Mouse (Mus musculus): ENCODE results near the gene Ptprk. TPM values are rescaled to one million over a fixed set of nuclear protein-coding genes. Genes with fewer than 3 reads are reported as not detected.

The Ptprk gene
- polyA plus RNA-seq, 1 experiment, result 17.7 TPM

- Histone ChIP-seq H3K4me3 (replicated peaks; ENCODE audit: insufficient read depth, low read depth, low read length) (no peak overlapping the region), H3K4me1 (ENCODE audit: control insufficient read depth, insufficient read depth, low read length) (no peaks in the 10 kb centered on the region), H3K27ac (ENCODE audit: insufficient read depth, low read length) (no peak overlapping the region), H3K27me3 (ENCODE audit: control insufficient read depth, insufficient read depth, low read length) (no peaks in the 10 kb centered on the region)
- TF ChIP-seq POLR2A (IDR thresholded peaks at IDR 0.05; ENCODE audit: borderline replicate concordance, insufficient read depth, low read length), result no peak
- TF ChIP-seq CTCF (IDR thresholded peaks at IDR 0.05; ENCODE audit: borderline replicate concordance, insufficient read depth, low read depth, low read length), result no peak
- DNase-seq, result no peak
- 89% methylated on average over 2 of the region's 2 CpGs for WGBS
These were observed 295.2 kb downstream of the Ptprk start for GRCm38 (mm10) chr10:28369808-28370207.

GRCm38 (mm10) chr10:28374874-28375273, 300.3 kb downstream of the Ptprk start:
- Histone ChIP-seq H3K27me3 (ENCODE audit: control insufficient read depth, insufficient read depth, low read length) (no peaks in the 10 kb centered on the region), H3K4me1 (ENCODE audit: control insufficient read depth, insufficient read depth, low read length) (no peaks in the 10 kb centered on the region), H3K27ac (ENCODE audit: insufficient read depth, low read length) (no peak overlapping the region), H3K4me3 (replicated peaks; ENCODE audit: insufficient read depth, low read depth, low read length) (no peak overlapping the region)
- DNase-seq, result no peak
- 94% methylated on average over 1 of the region's 1 CpGs for WGBS
- TF ChIP-seq POLR2A (IDR thresholded peaks at IDR 0.05; ENCODE audit: borderline replicate concordance, insufficient read depth, low read length) (no peak), CTCF (IDR thresholded peaks at IDR 0.05; ENCODE audit: borderline replicate concordance, insufficient read depth, low read depth, low read length) (no peak)

GRCm38 (mm10) chr10:28379752-28380488, 305.3 kb downstream of the Ptprk start:
- Histone ChIP-seq H3K4me3 (replicated peaks; ENCODE audit: insufficient read depth, low read depth, low read length) (no peak overlapping the region), H3K27ac (ENCODE audit: insufficient read depth, low read length) (no peak overlapping the region), H3K27me3 (ENCODE audit: control insufficient read depth, insufficient read depth, low read length) (no peaks in the 10 kb centered on the region), H3K4me1 (ENCODE audit: control insufficient read depth, insufficient read depth, low read length) (no peaks in the 10 kb centered on the region)
- WGBS, result 81% methylated on average over 7 of the region's 7 CpGs
- DNase-seq, result no peak
- TF ChIP-seq POLR2A (IDR thresholded peaks at IDR 0.05; ENCODE audit: borderline replicate concordance, insufficient read depth, low read length) (no peak), CTCF (IDR thresholded peaks at IDR 0.05; ENCODE audit: borderline replicate concordance, insufficient read depth, low read depth, low read length) (no peak)

GRCm38 (mm10) chr10:28387563-28388222, 313.1 kb downstream of the Ptprk start:
- Histone ChIP-seq H3K4me1 (ENCODE audit: control insufficient read depth, insufficient read depth, low read length) (no peaks in the 10 kb centered on the region), H3K27me3 (ENCODE audit: control insufficient read depth, insufficient read depth, low read length) (no peaks in the 10 kb centered on the region), H3K4me3 (replicated peaks; ENCODE audit: insufficient read depth, low read depth, low read length) (no peak overlapping the region), H3K27ac (ENCODE audit: insufficient read depth, low read length) (no peak overlapping the region)
- WGBS, result 96% methylated on average over 15 of the region's 15 CpGs
- DNase-seq, result no peak
- no peak for TF ChIP-seq CTCF (IDR thresholded peaks at IDR 0.05; ENCODE audit: borderline replicate concordance, insufficient read depth, low read depth, low read length)
- no peak for TF ChIP-seq POLR2A (IDR thresholded peaks at IDR 0.05; ENCODE audit: borderline replicate concordance, insufficient read depth, low read length)

GRCm38 (mm10) chr10:28391168-28391567, 316.5 kb downstream of the Ptprk start:
- no peak for DNase-seq
- WGBS, result 53% methylated on average over 5 of the region's 5 CpGs
- no peak for TF ChIP-seq POLR2A (IDR thresholded peaks at IDR 0.05; ENCODE audit: borderline replicate concordance, insufficient read depth, low read length)
- TF ChIP-seq CTCF (IDR thresholded peaks at IDR 0.05; ENCODE audit: borderline replicate concordance, insufficient read depth, low read depth, low read length), result no peak
- Histone ChIP-seq H3K4me3 (replicated peaks; ENCODE audit: insufficient read depth, low read depth, low read length) (no peak overlapping the region), H3K27me3 (ENCODE audit: control insufficient read depth, insufficient read depth, low read length) (no peaks in the 10 kb centered on the region), H3K27ac (ENCODE audit: insufficient read depth, low read length) (no peak overlapping the region), H3K4me1 (ENCODE audit: control insufficient read depth, insufficient read depth, low read length) (no peaks in the 10 kb centered on the region)

GRCm38 (mm10) chr10:28395610-28396519, 321.2 kb downstream of the Ptprk start:
- Histone ChIP-seq H3K4me1 (ENCODE audit: control insufficient read depth, insufficient read depth, low read length) (no peaks in the 10 kb centered on the region), H3K27me3 (ENCODE audit: control insufficient read depth, insufficient read depth, low read length) (no peaks in the 10 kb centered on the region), H3K27ac (ENCODE audit: insufficient read depth, low read length) (no peak overlapping the region), H3K4me3 (replicated peaks; ENCODE audit: insufficient read depth, low read depth, low read length) (no peak overlapping the region)
- TF ChIP-seq CTCF (IDR thresholded peaks at IDR 0.05; ENCODE audit: borderline replicate concordance, insufficient read depth, low read depth, low read length) (no peak), POLR2A (IDR thresholded peaks at IDR 0.05; ENCODE audit: borderline replicate concordance, insufficient read depth, low read length) (no peak)
- WGBS, result 84% methylated on average over 2 of the region's 2 CpGs
- DNase-seq, result no peak

- TF ChIP-seq POLR2A (IDR thresholded peaks at IDR 0.05; ENCODE audit: borderline replicate concordance, insufficient read depth, low read length) (no peak), CTCF (IDR thresholded peaks at IDR 0.05; ENCODE audit: borderline replicate concordance, insufficient read depth, low read depth, low read length) (no peak)
- no peak overlapping the region for H3K27ac ChIP-seq (ENCODE audit: insufficient read depth, low read length)
- H3K4me3 ChIP-seq (replicated peaks; ENCODE audit: insufficient read depth, low read depth, low read length), result no peak overlapping the region
- H3K27me3 ChIP-seq (ENCODE audit: control insufficient read depth, insufficient read depth, low read length), result no peaks in the 10 kb centered on the region
- H3K4me1 ChIP-seq (ENCODE audit: control insufficient read depth, insufficient read depth, low read length), result no peaks in the 10 kb centered on the region
- 35% methylated on average over 1 of the region's 1 CpGs for WGBS
- DNase-seq, result no peak
These were observed 321.9 kb downstream of the Ptprk start for GRCm38 (mm10) chr10:28396520-28396915.

All from cerebellum, adult 2 months (tissue).